Mouse (Mus musculus): ENCODE measurements around the gene Cabp1.

- TF ChIP-seq TAL1 (IDR thresholded peaks at IDR 0.05; ENCODE audit: low read length) (no peak), GATA1 (IDR thresholded peaks at IDR 0.05; ENCODE audit: low read length) (no peak)
Observed at GRCm38 (mm10) chr5:115160655-115161054, 33.5 kb downstream of the Cabp1 start.

All from erythroblast, embryonic 14.5 days (primary cell).